ENCODE assay signal across 8 mouse cellular contexts in the genomic region with DNA sequence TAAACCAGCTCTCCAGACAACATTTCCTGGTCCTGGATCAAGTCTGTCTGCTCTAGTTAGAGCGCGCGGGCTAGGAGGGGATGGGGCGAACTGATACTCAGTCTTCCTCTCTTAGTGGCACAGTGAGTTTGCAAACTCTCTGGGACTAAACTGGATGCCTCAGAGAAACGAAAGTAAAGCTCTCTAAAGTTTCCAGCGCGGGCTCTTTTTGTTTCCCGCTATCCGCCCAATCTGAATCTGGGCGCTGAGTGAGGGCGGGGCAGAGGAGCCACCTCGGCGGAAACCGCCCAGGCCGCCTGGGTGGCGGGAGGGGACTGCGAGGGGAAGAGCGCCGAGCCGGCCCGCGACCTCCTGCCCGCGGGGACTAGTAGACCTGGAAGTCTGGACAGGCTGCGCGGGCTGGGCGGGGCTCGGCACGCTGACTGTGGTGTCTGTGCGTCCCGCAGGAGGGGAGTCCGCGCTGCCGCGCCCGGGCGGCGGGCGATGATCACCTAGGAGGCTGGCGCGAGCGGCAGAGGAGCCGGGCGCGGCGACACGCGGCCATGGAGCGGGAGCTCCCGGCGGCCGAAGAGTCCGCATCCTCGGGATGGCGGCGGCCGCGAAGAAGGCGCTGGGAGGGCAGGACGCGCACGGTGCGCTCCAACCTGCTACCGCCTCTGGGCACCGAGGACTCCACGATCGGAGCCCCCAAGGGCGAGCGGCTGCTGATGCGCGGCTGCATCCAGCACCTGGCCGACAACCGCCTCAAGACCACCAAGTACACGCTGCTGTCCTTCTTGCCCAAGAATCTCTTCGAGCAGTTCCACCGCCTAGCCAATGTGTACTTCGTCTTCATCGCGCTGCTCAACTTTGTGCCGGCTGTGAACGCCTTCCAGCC. TPM values are rescaled to one million over a fixed set of nuclear protein-coding genes. Genes with fewer than 3 reads are reported as not detected.
DNase-seq lines count a peak whose midpoint lies in the region; ATAC-seq and TF ChIP-seq lines count a peak whose summit lies in the region.

No protein-coding gene starts in this region.

- peaks cover 17% of the 10 kb centered on the region for H3K79me3 ChIP-seq in C2C12 (ENCODE audit: low read depth)

- no peaks in the 10 kb centered on the region for H3K9me3 ChIP-seq in forebrain, embryonic 10.5 days
- H3K9me3 ChIP-seq in heart, embryonic 16.5 days (replicated peaks; ENCODE audit: control insufficient read depth, low read length), result no peaks in the 10 kb centered on the region

- H3K4me3 ChIP-seq in C2C12 (ENCODE audit: insufficient read depth, poor library complexity, severe bottlenecking), result peak overlapping the region; percentile 43
- peak overlapping the region; percentile 74 for H3K4me3 ChIP-seq in forebrain, embryonic 10.5 days
- peak overlapping the region; percentile 86 for H3K4me3 ChIP-seq in heart, embryonic 16.5 days (ENCODE audit: low read length)

- no peak for TF ChIP-seq CTCF in C2C12 (IDR thresholded peaks at IDR 0.05; ENCODE audit: control insufficient read depth, insufficient read depth, insufficient read length)

- peaks cover 13% of the 10 kb centered on the region for H3K4me1 ChIP-seq in forebrain, embryonic 10.5 days
- H3K4me1 ChIP-seq in heart, embryonic 16.5 days (ENCODE audit: control insufficient read depth, insufficient read depth, low read length), result peaks cover 10% of the 10 kb centered on the region; the same call in 1 of the 2 replicates

- peaks cover 5% of the 10 kb centered on the region for H3K36me3 ChIP-seq in C2C12 (ENCODE audit: control insufficient read depth, insufficient read depth)
- H3K36me3 ChIP-seq in forebrain, embryonic 10.5 days (replicated peaks), result no peaks in the 10 kb centered on the region
- no peaks in the 10 kb centered on the region for H3K36me3 ChIP-seq in heart, embryonic 16.5 days (ENCODE audit: control insufficient read depth, insufficient read depth)

- peaks cover 37% of the 10 kb centered on the region for H3K79me2 ChIP-seq in C2C12 (ENCODE audit: control insufficient read depth, insufficient read depth)

- H3K27ac ChIP-seq in forebrain, embryonic 10.5 days, result peak overlapping the region; percentile 91
- peak overlapping the region; percentile 62 for H3K27ac ChIP-seq in heart, embryonic 16.5 days (ENCODE audit: low read length)

- ATAC-seq in heart, embryonic 16.5 days (replicated peaks; ENCODE audit: extremely low read depth, insufficient read depth, low FRiP score), result peak; percentile 91

- H3K27me3 ChIP-seq in C2C12 (ENCODE audit: control insufficient read depth, insufficient read depth, insufficient read length), result no peaks in the 10 kb centered on the region
- H3K27me3 ChIP-seq in forebrain, embryonic 10.5 days (ENCODE audit: poor library complexity, severe bottlenecking), result peaks cover 32% of the 10 kb centered on the region
- H3K27me3 ChIP-seq in heart, embryonic 16.5 days (ENCODE audit: control insufficient read depth, insufficient read depth, low read length), result no peaks in the 10 kb centered on the region

- under 1% methylated on average over 80 of the region's 81 CpGs for WGBS in forebrain, embryonic 10.5 days
- WGBS in heart, embryonic 16.5 days, result under 1% methylated on average over 81 of the region's 81 CpGs

- DNase-seq in adrenal gland, postnatal 4 days (ENCODE audit: low spot score in 2 of 2), result peak; percentile 37 to 51
- peak; percentile 69 for DNase-seq in forebrain, embryonic 10.5 days (ENCODE audit: extremely low spot score, low spot score)
- DNase-seq in kidney, postnatal 14 days, result peak; percentile 71
- peak; percentile 68 for DNase-seq in lung, postnatal 10 days
- peak; percentile 79 for DNase-seq in ovary, adult 18-20 months (ENCODE audit: low spot score)
- peak; percentile 81 for DNase-seq in thymus, postnatal 0 days (ENCODE audit: low spot score)

- peak overlapping the region; percentile 72 for H3ac ChIP-seq in C2C12 (ENCODE audit: control insufficient read depth, insufficient read length, low read depth)

- H3K4me2 ChIP-seq in heart, embryonic 16.5 days (ENCODE audit: low read depth, low read length), result peak overlapping the region; percentile 77

- peak overlapping the region; percentile 82 for H3K9ac ChIP-seq in heart, embryonic 16.5 days (ENCODE audit: low read length)

TF ChIP-seq in C2C12, 6 proteins besides CTCF, POLR2A, EP300 and RAD21:
- TF ChIP-seq MAX (IDR thresholded peaks at IDR 0.05) (peak; percentile 67), MYOG (IDR thresholded peaks at IDR 0.05; ENCODE audit: control insufficient read depth, extremely low read depth, insufficient read length) (no peak)
TF ChIP-seq in C2C12: peak in this region for 1.

RNA-seq across cellular contexts. Expression of gene Atp10a, which starts 2.2 kb away (rescaled TPM):
- polyA plus RNA-seq in C2C12 (2012; fragmentation: generic; extraction: Trizol), result 5.5 TPM
- 10 to 100 TPM; 37.8 to 42.1 TPM for total RNA-seq in adrenal gland, postnatal 4 days (2021)
- polyA plus RNA-seq in forebrain, embryonic 10.5 days (2016; fragmentation: Nextera tagmentation; extraction: Ambion mirVana), result 2.4 and 2.5 TPM in 2 replicates
- 1.8 and 1.9 TPM in 2 replicates for polyA plus RNA-seq in heart, embryonic 16.5 days (2015; fragmentation: Nextera tagmentation; extraction: Ambion mirVana)
- 11.7 and 12.6 TPM in 2 replicates for polyA plus RNA-seq in thymus, postnatal 0 days (2015; fragmentation: Nextera tagmentation; extraction: Ambion mirVana)

Comparison
In these comparisons a context has a peak if more than half of its experiments do, and no peak if none do; other contexts are left out.
1. Peak in every context shown above with its lines: DNase-seq, ATAC-seq, H3K4me3 ChIP-seq and H3K27ac ChIP-seq.